Mouse (Mus musculus): ENCODE measurements around the gene Lrba.

GRCm38 (mm10) chr3:86692779-86693178 is 468.3 kb downstream of the Lrba start:
- TF ChIP-seq CTCF (IDR thresholded peaks at IDR 0.05) (no peak), EP300 (IDR thresholded peaks at IDR 0.05; ENCODE audit: insufficient read depth, low read depth, low read length) (no peak)
